Mouse (Mus musculus): ENCODE measurements around the gene Man2a1.

GRCm38 (mm10) chr17:64643644-64644043, 43.1 kb downstream of the Man2a1 start:
- TF ChIP-seq CTCF (IDR thresholded peaks at IDR 0.05; ENCODE audit: low read depth) (no peak), EP300 (IDR thresholded peaks at IDR 0.05; ENCODE audit: low read depth) (no peak)

Measured in liver, postnatal 0 days (tissue).